Mouse (Mus musculus): ENCODE results near the gene Utrn. TPM values are rescaled to one million over a fixed set of nuclear protein-coding genes. Genes with fewer than 3 reads are reported as not detected.

Gene Utrn
- total RNA-seq, 1 experiment from 2014 or later, result 63.7 TPM

GRCm38 (mm10) chr10:12729033-12729432 lies 140.1 kb downstream of the Utrn start:
- ATAC-seq (replicated peaks in 1 of 2; ENCODE audit: insufficient read depth in 1 of 2, low FRiP score in 2 of 2, low TSS enrichment in 1 of 2, low read depth in 1 of 2, poor library complexity in 2 of 2, severe bottlenecking in 2 of 2), result peak in 1 of 2 experiments; percentile 17; a peak in 1 of 4 replicates

DNA sequence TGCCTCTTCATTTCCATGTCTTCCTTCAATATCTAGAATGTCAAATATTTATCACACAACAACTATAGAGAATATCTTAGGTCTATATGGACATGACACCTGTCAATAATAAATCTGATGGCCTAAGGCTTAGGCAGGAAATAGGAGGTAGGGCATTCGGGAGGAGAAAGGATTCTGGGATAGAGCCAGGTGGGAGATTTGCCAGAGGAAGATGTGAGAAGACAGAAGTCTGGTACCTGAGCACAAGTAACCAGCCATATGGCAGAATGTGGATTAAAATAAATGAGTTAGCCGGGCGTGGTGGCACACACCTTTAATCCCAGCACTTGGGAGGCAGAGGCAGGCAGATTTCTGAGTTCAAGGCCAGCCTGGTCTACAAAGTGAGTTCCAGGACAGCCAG lies 141.3 kb downstream of the Utrn start:
- no peak for ATAC-seq (replicated peaks in 1 of 2; ENCODE audit: insufficient read depth in 1 of 2, low FRiP score in 2 of 2, low TSS enrichment in 1 of 2, low read depth in 1 of 2, poor library complexity in 2 of 2, severe bottlenecking in 2 of 2)

- ATAC-seq (replicated peaks in 1 of 2; ENCODE audit: insufficient read depth in 1 of 2, low FRiP score in 2 of 2, low TSS enrichment in 1 of 2, low read depth in 1 of 2, poor library complexity in 2 of 2, severe bottlenecking in 2 of 2), result no peak
These were observed 143.0 kb downstream of the Utrn start for GRCm38 (mm10) chr10:12726041-12726608.

DNA sequence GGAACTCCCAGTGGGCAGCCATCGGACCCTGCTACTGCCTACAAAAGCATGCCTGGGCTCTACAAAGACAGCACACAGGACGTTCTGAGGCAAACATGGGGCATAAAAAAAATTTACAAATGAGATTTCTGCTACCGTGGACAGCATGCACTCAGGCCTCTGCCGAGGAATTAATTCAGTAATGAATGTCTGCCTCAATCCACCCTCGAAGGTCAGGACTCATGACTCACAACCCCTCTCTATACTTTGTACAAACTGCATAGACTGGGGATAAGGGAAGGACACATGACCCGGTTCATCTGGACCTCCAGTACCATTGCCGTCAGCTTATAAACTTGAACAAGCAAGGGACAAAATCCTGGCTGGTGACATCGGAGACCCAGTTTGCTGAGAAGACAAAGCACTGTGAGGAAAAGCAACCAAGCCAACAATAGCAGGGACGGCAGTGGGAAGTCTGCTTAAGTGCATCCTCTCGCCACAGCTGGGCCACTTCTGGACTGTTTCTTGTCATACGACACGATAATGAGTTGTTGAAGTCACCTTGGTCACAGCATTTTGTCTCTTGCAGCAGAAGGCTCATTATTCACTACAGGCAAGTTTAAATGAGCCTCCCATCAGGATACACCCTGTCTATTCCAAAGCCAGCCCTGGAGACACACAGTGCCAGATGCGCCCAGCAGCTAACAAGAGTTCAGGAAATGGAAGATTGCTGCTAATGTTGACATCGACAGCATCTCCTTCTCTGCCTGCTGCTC lies 144.7 kb downstream of the Utrn start:
- no peak for ATAC-seq (replicated peaks in 1 of 2; ENCODE audit: insufficient read depth in 1 of 2, low FRiP score in 2 of 2, low TSS enrichment in 1 of 2, low read depth in 1 of 2, poor library complexity in 2 of 2, severe bottlenecking in 2 of 2)

GRCm38 (mm10) chr10:12723269-12723668 lies 145.9 kb downstream of the Utrn start:
- no peak for ATAC-seq (replicated peaks in 1 of 2; ENCODE audit: insufficient read depth in 1 of 2, low FRiP score in 2 of 2, low TSS enrichment in 1 of 2, low read depth in 1 of 2, poor library complexity in 2 of 2, severe bottlenecking in 2 of 2)

- no peak for ATAC-seq (replicated peaks in 1 of 2; ENCODE audit: insufficient read depth in 1 of 2, low FRiP score in 2 of 2, low TSS enrichment in 1 of 2, low read depth in 1 of 2, poor library complexity in 2 of 2, severe bottlenecking in 2 of 2)
These were observed 147.1 kb downstream of the Utrn start for GRCm38 (mm10) chr10:12722111-12722510.

GRCm38 (mm10) chr10:12718386-12718785 lies 150.8 kb downstream of the Utrn start:
- ATAC-seq (replicated peaks in 1 of 2; ENCODE audit: insufficient read depth in 1 of 2, low FRiP score in 2 of 2, low TSS enrichment in 1 of 2, low read depth in 1 of 2, poor library complexity in 2 of 2, severe bottlenecking in 2 of 2), result no peak

DNA sequence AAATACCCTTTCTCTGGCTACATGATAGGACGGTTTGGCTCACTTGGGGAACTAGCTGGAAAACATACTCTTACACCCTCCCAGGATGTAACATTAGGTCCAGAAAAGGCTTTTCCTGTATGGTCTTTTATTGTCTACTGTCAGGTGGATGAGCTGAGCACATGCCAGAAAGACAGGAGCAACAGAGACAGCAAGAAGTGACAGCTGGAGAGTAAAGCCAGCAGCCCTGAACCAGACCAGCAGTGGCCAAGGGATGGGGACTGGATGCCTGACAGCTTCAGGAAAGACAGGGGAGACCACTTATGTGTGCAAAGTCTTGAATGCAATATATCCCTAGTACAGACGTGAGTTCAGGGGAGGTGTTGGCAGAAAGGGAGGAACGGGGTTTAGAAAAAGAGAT lies 151.8 kb downstream of the Utrn start:
- ATAC-seq (replicated peaks in 1 of 2; ENCODE audit: insufficient read depth in 1 of 2, low FRiP score in 2 of 2, low TSS enrichment in 1 of 2, low read depth in 1 of 2, poor library complexity in 2 of 2, severe bottlenecking in 2 of 2), result no peak

- ATAC-seq (replicated peaks in 1 of 2; ENCODE audit: insufficient read depth in 1 of 2, low FRiP score in 2 of 2, low TSS enrichment in 1 of 2, low read depth in 1 of 2, poor library complexity in 2 of 2, severe bottlenecking in 2 of 2), result no peak
These were observed 152.4 kb downstream of the Utrn start for GRCm38 (mm10) chr10:12716657-12717327.

DNA sequence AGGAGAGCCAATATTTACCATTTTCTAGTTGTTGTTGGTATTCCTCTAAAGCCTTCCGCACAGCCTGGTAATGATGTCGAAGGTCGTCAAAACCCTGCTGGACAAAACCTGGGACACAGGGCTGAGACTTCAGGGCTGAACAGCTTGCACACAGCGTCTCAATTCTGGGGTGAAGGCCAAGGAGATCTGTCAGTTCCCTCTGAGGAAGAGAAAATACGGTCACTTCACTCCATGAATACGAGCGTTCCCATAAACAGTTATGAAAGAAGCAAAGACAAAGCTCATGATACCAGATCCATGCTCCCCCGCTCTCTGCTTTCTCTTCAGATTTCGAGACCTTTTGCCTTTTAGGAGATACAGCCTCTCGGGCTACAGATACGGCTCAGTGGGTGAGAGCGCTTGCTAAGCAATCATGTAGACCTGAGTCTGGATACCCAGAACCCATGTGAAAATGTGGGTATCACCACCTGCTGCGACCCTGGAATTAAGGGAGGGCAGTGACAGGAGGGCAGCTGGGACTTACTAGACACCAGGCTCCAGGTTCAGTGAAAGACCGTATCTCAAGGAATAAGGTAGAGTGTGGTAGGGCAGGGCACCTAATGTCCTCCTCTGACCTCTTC lies 155.8 kb downstream of the Utrn start:
- no peak for ATAC-seq (replicated peaks in 1 of 2; ENCODE audit: insufficient read depth in 1 of 2, low FRiP score in 2 of 2, low TSS enrichment in 1 of 2, low read depth in 1 of 2, poor library complexity in 2 of 2, severe bottlenecking in 2 of 2)

- no peak for ATAC-seq (replicated peaks in 1 of 2; ENCODE audit: insufficient read depth in 1 of 2, low FRiP score in 2 of 2, low TSS enrichment in 1 of 2, low read depth in 1 of 2, poor library complexity in 2 of 2, severe bottlenecking in 2 of 2)
These were observed 157.8 kb downstream of the Utrn start for GRCm38 (mm10) chr10:12711332-12711831.

DNA sequence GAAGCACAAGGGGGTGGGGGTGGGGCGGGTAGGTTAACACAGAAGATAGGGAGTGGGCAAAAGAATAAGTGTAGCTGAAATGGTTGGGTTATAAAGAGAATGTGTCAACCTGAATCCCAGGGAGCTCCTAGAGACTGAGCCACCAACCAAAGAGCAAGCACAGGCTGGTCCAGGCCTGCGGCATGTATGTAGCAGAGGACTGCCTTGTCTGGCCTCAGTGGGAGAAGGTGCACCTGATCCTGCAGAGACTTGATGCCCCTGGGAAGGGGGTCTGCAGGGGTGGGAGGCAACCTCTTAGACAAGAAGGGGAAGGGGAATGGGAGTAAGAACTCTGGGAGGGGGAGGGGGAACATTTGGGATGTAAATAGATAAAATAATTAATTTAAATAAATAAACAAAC lies 162.6 kb downstream of the Utrn start:
- no peak for ATAC-seq (replicated peaks in 1 of 2; ENCODE audit: insufficient read depth in 1 of 2, low FRiP score in 2 of 2, low TSS enrichment in 1 of 2, low read depth in 1 of 2, poor library complexity in 2 of 2, severe bottlenecking in 2 of 2)

DNA sequence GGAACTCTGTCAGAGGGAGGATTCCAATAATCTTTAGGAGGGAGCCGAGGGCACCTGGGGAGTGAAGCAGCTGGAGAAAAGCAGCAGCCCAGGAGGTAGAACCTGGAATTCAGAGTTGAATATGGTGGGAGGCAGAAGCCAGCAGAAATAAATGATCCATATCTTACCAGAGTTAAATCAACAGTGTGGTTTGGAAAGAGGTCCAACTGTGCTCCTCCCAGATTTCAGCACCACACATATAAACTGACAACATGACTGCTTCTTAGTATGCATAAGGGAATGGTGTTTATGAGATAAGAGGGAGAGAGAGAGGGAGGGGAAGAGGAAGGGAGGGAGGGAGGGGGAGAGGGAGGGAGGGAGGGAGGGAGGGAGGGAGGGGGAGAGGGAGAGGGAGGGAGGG lies 163.2 kb downstream of the Utrn start:
- ATAC-seq (replicated peaks in 1 of 2; ENCODE audit: insufficient read depth in 1 of 2, low FRiP score in 2 of 2, low TSS enrichment in 1 of 2, low read depth in 1 of 2, poor library complexity in 2 of 2, severe bottlenecking in 2 of 2), result no peak

DNA sequence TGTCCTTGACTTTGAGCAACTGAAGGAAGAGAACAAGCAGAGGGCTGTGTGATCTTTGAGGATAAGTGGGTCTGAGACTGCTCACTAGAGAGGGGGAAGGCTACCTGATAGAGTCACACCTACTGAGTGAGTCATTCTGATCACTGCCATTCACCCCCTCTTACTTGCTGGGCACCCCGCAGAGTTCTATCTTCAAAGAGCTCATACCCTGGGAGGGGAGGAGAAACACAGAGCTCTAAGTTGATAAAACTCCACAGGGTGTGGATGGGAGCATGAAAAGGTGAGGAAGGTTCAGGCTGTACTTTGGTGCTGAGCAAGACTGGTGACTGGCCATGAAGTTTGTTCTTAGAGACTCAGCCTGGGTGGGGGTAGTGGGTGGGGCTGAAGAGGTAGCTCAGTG lies 164.9 kb downstream of the Utrn start:
- no peak for ATAC-seq (replicated peaks in 1 of 2; ENCODE audit: insufficient read depth in 1 of 2, low FRiP score in 2 of 2, low TSS enrichment in 1 of 2, low read depth in 1 of 2, poor library complexity in 2 of 2, severe bottlenecking in 2 of 2)

DNA sequence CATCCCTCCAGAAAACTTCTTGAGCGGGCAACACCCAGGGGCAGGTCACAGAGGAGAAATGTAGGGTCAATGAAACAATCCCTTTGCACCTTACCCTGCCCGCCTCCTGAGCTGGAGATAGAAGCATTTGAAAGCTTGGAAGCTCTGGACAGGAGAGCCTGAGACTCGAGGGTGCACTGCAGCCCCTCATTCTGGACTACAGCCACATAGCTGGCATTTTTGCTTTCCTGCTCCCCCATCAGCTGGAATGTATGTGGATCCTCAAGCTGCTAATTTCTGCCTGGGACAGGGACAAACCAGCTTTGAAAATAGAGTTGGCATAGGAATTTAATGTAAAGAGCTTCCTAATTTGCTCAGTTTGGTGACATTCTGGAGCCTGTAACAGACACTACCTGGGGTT lies 165.6 kb downstream of the Utrn start:
- ATAC-seq (replicated peaks in 1 of 2; ENCODE audit: insufficient read depth in 1 of 2, low FRiP score in 2 of 2, low TSS enrichment in 1 of 2, low read depth in 1 of 2, poor library complexity in 2 of 2, severe bottlenecking in 2 of 2), result no peak

DNA sequence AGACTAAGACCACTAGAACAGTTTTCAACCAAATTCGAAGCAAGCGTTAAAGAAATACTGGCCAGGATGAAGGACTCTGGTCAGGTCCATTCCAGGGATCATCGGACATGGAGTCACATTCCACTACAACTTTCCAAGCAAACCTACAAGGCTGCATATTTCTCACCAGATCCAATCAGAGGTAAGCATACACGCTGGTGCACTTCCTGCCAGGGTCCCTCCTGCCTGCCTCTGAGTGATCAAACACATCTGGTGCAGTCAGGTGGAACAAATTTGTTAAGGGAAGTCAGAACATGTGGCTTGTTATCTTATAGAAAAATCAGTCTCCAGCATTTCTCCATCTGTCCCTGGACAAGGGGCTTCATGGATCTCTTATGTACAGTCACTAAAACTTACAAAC lies 167.0 kb downstream of the Utrn start:
- no peak for ATAC-seq (replicated peaks in 1 of 2; ENCODE audit: insufficient read depth in 1 of 2, low FRiP score in 2 of 2, low TSS enrichment in 1 of 2, low read depth in 1 of 2, poor library complexity in 2 of 2, severe bottlenecking in 2 of 2)

DNA sequence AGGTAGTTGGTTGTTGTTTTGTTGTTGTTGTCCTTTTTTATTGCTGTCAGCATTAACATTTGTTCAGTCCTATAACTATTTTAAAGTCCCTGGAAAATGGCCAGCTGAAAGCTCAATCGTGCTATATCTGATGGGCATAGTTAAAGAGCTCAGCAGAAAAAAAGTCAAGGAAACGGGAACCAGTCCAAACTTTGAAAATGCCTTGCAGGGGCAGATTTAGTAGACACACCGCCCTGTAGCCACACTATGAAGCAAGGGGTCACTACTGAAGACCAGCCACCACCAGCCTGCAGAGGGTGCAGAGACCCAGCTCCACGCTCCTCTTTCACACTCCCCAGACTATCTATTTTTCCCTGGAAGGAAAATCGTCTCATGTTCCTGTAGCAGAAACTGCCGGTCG lies 167.5 kb downstream of the Utrn start:
- no peak for ATAC-seq (replicated peaks in 1 of 2; ENCODE audit: insufficient read depth in 1 of 2, low FRiP score in 2 of 2, low TSS enrichment in 1 of 2, low read depth in 1 of 2, poor library complexity in 2 of 2, severe bottlenecking in 2 of 2)

GRCm38 (mm10) chr10:12700576-12700975 lies 168.6 kb downstream of the Utrn start:
- no peak for ATAC-seq (replicated peaks in 1 of 2; ENCODE audit: insufficient read depth in 1 of 2, low FRiP score in 2 of 2, low TSS enrichment in 1 of 2, low read depth in 1 of 2, poor library complexity in 2 of 2, severe bottlenecking in 2 of 2)
